Mouse (Mus musculus): ENCODE measurements around the gene Cnn2. TPM values are rescaled to one million over a fixed set of nuclear protein-coding genes. Genes with fewer than 3 reads are reported as not detected.

The Cnn2 gene
- polyA plus RNA-seq, 1 experiment = 55.5 TPM

DNA sequence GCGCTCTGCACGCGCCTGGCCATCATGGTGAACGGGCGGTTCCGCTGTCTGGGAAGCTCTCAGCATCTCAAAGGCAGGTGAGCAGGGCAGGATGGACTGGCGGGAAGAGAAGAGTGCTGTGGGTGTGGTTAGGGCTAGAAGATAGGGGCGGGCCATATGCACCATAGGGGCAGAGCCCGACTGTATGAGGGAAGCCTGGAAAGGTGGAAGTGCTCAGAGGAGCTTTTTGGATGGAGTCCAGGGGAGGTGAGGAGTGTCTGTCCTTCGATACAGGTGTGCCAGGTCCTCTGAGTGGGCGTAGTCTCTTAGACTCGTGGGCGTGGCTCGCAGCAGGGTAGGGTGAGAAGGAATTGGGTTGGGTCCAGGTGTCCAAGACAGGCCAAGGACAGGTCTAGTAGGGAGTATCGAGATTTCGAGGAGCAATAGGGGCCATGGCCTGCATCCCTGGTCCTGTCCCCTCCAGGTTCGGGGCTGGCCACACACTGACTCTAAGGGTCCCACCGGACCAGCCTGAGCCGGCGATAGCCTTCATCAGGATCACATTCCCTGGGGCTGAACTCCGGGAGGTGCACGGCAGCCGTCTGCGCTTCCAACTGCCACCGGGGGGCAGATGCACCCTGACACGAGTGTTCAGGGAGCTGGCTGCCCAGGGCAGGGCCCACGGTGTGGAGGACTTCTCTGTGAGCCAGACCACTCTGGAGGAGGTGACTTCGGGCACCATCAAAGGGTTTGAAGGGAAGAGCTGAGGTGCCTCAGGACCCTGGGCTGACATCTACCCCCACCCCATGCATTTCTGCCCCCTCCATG is 26.3 kb downstream of the Cnn2 start:
- TF ChIP-seq POLR2A (IDR thresholded peaks at IDR 0.05; ENCODE audit: low read depth, low read length) = no peak
- no peak for TF ChIP-seq CTCF (conservative IDR thresholded peaks at IDR 0.05; ENCODE audit: insufficient read depth, insufficient read length, low read depth, low read length)
- Histone ChIP-seq H3K4me3 (ENCODE audit: insufficient read depth, low read depth, low read length) (no peak overlapping the region), H3K27me3 (replicated peaks; ENCODE audit: control insufficient read depth, insufficient read depth, low read length) (no peaks in the 10 kb centered on the region), H3K27ac (ENCODE audit: insufficient read depth, low read depth, low read length) (no peak overlapping the region), H3K36me3 (ENCODE audit: control insufficient read depth, insufficient read depth, low read length) (no peaks in the 10 kb centered on the region), H3K4me1 (ENCODE audit: control insufficient read depth, insufficient read depth, low read length) (no peaks in the 10 kb centered on the region)
- 49% methylated on average over 28 of the region's 28 CpGs for WGBS
- no peak for DNase-seq

DNA sequence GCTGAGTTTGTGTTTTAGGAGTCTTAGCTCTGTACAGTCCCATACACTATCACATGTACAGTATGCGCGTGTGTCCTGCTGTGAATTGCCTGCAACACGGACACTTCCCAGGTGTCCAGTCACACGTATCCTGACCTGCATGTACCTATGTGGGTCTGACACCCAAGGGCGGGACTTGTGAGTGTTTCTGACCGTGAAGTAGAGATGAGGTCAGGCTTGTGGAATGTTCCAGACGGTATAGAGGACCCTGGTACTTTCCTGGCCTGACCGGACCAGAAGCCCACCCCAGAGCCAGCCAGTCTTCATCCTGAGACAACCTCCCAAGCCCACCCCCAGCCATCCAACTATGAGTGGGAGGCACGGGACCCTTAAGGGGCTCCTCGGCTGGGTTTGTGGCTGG is 27.2 kb downstream of the Cnn2 start:
- WGBS = 79% methylated on average over 10 of the region's 10 CpGs
- Histone ChIP-seq H3K36me3 (ENCODE audit: control insufficient read depth, insufficient read depth, low read length) (no peaks in the 10 kb centered on the region), H3K27ac (ENCODE audit: insufficient read depth, low read depth, low read length) (no peak overlapping the region), H3K27me3 (replicated peaks; ENCODE audit: control insufficient read depth, insufficient read depth, low read length) (no peaks in the 10 kb centered on the region), H3K4me1 (ENCODE audit: control insufficient read depth, insufficient read depth, low read length) (no peaks in the 10 kb centered on the region), H3K4me3 (ENCODE audit: insufficient read depth, low read depth, low read length) (no peak overlapping the region)
- TF ChIP-seq POLR2A (IDR thresholded peaks at IDR 0.05; ENCODE audit: low read depth, low read length) = no peak
- TF ChIP-seq CTCF (conservative IDR thresholded peaks at IDR 0.05; ENCODE audit: insufficient read depth, insufficient read length, low read depth, low read length) = no peak
- no peak for DNase-seq

DNA sequence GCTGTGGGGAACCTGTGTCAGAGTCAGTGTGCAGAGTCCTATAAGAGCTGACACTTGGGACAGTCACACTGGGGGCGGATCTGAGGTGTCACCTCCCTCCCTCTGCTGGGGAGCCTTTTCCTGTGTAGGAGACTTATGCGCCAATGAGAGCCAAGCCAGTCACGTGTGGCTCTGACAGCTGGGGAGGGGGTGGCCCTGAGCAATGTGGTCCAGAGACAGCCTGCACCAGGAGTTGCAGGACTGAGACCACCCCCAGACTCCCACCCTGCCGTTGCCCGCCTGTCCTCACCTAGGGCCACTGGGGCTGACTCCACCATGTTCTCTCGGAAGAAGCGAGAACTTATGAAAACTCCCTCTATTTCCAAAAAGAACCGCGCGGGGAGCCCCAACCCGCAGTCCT is 28.1 kb downstream of the Cnn2 start, which contains the start of gene Arhgap45:
Arhgap45 (plus strand) TSS at position 143 of the 400 bp plus-strand sequence.
- TF ChIP-seq CTCF (conservative IDR thresholded peaks at IDR 0.05; ENCODE audit: insufficient read depth, insufficient read length, low read depth, low read length) = no peak
- TF ChIP-seq POLR2A (IDR thresholded peaks at IDR 0.05; ENCODE audit: low read depth, low read length) = no peak
- H3K27me3 ChIP-seq (replicated peaks; ENCODE audit: control insufficient read depth, insufficient read depth, low read length) = no peaks in the 10 kb centered on the region
- H3K36me3 ChIP-seq (ENCODE audit: control insufficient read depth, insufficient read depth, low read length) = no peaks in the 10 kb centered on the region
- H3K27ac ChIP-seq (ENCODE audit: insufficient read depth, low read depth, low read length) = no peak within 1 kb of the TSS
- WGBS = 67% methylated on average over 11 of the region's 11 CpGs
- peak within 1 kb of the TSS; percentile 24; the same call in 1 of the 2 replicates for H3K4me3 ChIP-seq (ENCODE audit: insufficient read depth, low read depth, low read length)
- peak; percentile 38 for DNase-seq
- H3K4me1 ChIP-seq (ENCODE audit: control insufficient read depth, insufficient read depth, low read length) = no peaks in the 10 kb centered on the region

DNA sequence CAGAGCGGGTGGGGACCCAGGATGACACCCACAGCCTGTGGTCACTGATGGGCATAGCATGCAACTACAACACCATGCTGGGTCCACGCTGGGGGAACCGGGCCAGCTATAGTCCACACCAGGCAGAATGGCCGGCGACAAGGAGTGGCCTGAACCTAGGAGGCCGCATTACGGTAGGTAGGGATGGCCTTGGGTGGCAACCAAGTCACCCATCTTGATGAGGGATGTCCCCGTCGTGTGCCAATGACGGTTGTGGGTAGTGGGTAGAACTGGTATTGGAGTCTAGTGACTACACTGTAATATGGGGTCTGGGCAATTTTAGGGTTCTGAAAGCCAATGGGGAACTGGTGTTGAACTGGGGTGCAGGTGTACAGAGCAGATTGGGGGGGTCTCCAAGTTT is 28.5 kb downstream of the Cnn2 start:
- 85% methylated on average over 10 of the region's 10 CpGs for WGBS
- Histone ChIP-seq H3K36me3 (ENCODE audit: control insufficient read depth, insufficient read depth, low read length) (no peaks in the 10 kb centered on the region), H3K27ac (ENCODE audit: insufficient read depth, low read depth, low read length) (no peak overlapping the region), H3K4me3 (ENCODE audit: insufficient read depth, low read depth, low read length) (peak overlapping the region; percentile 24; the same call in 1 of the 2 replicates), H3K27me3 (replicated peaks; ENCODE audit: control insufficient read depth, insufficient read depth, low read length) (no peaks in the 10 kb centered on the region), H3K4me1 (ENCODE audit: control insufficient read depth, insufficient read depth, low read length) (no peaks in the 10 kb centered on the region)
- TF ChIP-seq CTCF (conservative IDR thresholded peaks at IDR 0.05; ENCODE audit: insufficient read depth, insufficient read length, low read depth, low read length) (no peak), POLR2A (IDR thresholded peaks at IDR 0.05; ENCODE audit: low read depth, low read length) (no peak)
- DNase-seq = no peak

DNA sequence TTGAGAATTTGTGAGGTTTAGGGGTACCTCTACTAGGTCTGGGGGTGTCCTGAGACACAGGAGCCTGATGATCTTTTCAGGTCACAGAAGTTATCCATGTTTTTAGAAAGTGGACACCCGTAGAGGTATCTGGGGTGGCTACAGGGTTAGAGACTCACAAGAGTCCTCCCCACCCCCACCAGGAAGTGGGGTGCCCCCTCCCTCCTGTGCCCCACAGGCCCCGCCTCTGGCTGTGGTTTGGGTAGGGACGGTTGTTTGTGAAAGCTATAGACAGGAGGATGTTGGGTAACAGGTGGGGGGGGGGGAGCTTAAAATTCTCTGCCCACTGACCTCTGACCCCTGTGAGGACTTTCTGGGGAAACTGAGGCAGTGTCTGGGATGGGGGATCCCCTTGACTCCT is 29.0 kb downstream of the Cnn2 start:
- no peaks in the 10 kb centered on the region for H3K36me3 ChIP-seq (ENCODE audit: control insufficient read depth, insufficient read depth, low read length)
- no peaks in the 10 kb centered on the region for H3K27me3 ChIP-seq (replicated peaks; ENCODE audit: control insufficient read depth, insufficient read depth, low read length)
- 60% methylated on average over 3 of the region's 3 CpGs for WGBS
- peak; percentile 48 for DNase-seq
- no peak overlapping the region for H3K4me3 ChIP-seq (ENCODE audit: insufficient read depth, low read depth, low read length)
- no peak overlapping the region for H3K27ac ChIP-seq (ENCODE audit: insufficient read depth, low read depth, low read length)
- no peaks in the 10 kb centered on the region for H3K4me1 ChIP-seq (ENCODE audit: control insufficient read depth, insufficient read depth, low read length)
- TF ChIP-seq CTCF (conservative IDR thresholded peaks at IDR 0.05; ENCODE audit: insufficient read depth, insufficient read length, low read depth, low read length) = no peak
- no peak for TF ChIP-seq POLR2A (IDR thresholded peaks at IDR 0.05; ENCODE audit: low read depth, low read length)

DNA sequence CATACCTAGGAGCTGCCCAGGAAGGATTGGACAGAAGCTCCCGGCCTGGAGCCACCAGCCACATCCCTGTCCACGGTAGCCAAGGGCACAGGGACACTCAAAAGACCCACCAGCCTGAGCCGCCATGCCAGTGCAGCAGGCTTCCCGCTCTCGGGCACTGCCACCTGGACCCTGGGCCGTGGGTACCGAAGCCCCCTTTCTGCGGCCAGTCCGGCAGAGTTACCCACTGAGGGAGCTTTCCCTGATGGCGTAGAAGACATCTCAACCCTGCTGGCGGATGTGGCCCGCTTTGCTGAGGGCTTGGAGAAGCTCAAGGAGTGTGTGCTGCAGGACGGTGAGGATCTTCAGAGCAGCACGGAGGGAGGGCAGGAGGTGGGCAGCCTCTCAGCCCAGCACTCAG is 29.4 kb downstream of the Cnn2 start:
- H3K27me3 ChIP-seq (replicated peaks; ENCODE audit: control insufficient read depth, insufficient read depth, low read length) = no peaks in the 10 kb centered on the region
- DNase-seq = no peak
- WGBS = 83% methylated on average over 14 of the region's 14 CpGs
- no peak overlapping the region for H3K27ac ChIP-seq (ENCODE audit: insufficient read depth, low read depth, low read length)
- no peaks in the 10 kb centered on the region for H3K36me3 ChIP-seq (ENCODE audit: control insufficient read depth, insufficient read depth, low read length)
- no peak overlapping the region for H3K4me3 ChIP-seq (ENCODE audit: insufficient read depth, low read depth, low read length)
- no peak for TF ChIP-seq CTCF (conservative IDR thresholded peaks at IDR 0.05; ENCODE audit: insufficient read depth, insufficient read length, low read depth, low read length)
- TF ChIP-seq POLR2A (IDR thresholded peaks at IDR 0.05; ENCODE audit: low read depth, low read length) = no peak
- H3K4me1 ChIP-seq (ENCODE audit: control insufficient read depth, insufficient read depth, low read length) = no peaks in the 10 kb centered on the region

DNA sequence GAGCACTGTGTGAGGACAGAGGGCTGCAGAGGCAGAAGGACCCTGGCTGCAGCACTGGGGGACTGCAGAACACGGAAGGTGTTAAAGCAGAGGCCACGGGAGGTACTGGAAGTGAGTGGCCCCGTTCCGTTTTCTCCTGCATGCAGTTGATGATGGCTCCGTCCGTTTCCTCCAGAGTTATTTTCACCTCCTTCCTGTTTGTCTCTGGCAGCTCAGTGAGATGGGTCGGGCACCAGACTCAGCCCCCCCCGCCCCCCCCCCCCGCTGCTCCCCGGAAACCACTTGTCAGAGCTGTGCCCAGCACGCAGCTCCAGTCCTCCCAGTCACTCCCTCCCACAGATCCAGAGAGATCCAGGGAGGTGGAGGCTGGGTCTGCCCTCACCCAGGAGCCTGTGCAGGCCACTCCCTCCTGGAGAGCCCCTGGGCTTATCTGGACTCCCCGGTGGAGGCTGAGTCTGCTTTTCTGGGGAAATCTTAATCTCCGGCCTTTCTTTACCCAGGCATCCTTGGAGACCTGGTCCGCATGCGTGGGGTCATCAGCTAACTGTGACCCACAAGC is 30.4 kb downstream of the Cnn2 start:
- no peaks in the 10 kb centered on the region for H3K36me3 ChIP-seq (ENCODE audit: control insufficient read depth, insufficient read depth, low read length)
- no peak overlapping the region for H3K4me3 ChIP-seq (ENCODE audit: insufficient read depth, low read depth, low read length)
- TF ChIP-seq CTCF (conservative IDR thresholded peaks at IDR 0.05; ENCODE audit: insufficient read depth, insufficient read length, low read depth, low read length) = 0 out of 2 replicates have a peak, but pooled peaks have one; percentile 4
- TF ChIP-seq POLR2A (IDR thresholded peaks at IDR 0.05; ENCODE audit: low read depth, low read length) = no peak
- H3K27ac ChIP-seq (ENCODE audit: insufficient read depth, low read depth, low read length) = peak overlapping the region; percentile 58
- no peaks in the 10 kb centered on the region for H3K27me3 ChIP-seq (replicated peaks; ENCODE audit: control insufficient read depth, insufficient read depth, low read length)
- peak; percentile 65 for DNase-seq
- no peaks in the 10 kb centered on the region for H3K4me1 ChIP-seq (ENCODE audit: control insufficient read depth, insufficient read depth, low read length)
- WGBS = 14% methylated on average over 14 of the region's 15 CpGs

Data from kidney, adult 2 months (tissue).